ENCODE assay signal across 7 mouse cellular contexts in genomic region chr8:3220502-3220901, GRCm38 (mm10). TPM values are rescaled to one million over a fixed set of nuclear protein-coding genes. Genes with fewer than 3 reads are reported as not detected.
DNase-seq lines count a peak whose midpoint lies in the region; ATAC-seq and TF ChIP-seq lines count a peak whose summit lies in the region.

No protein-coding gene starts in this region.

- peaks cover 16% of the 10 kb centered on the region for H3K4me1 ChIP-seq in hindbrain, embryonic 16.5 days (ENCODE audit: control insufficient read depth, insufficient read depth, low read depth, low read length)
- peaks cover 7 to 39% of the 10 kb centered on the region in 2 experiments for H3K4me1 ChIP-seq in liver, embryonic 14.5 days (replicated peaks; ENCODE audit: control insufficient read depth in 2 of 2, insufficient read depth in 2 of 2, low read length in 1 of 2)
- peaks cover 45% of the 10 kb centered on the region for H3K4me1 ChIP-seq in neural tube, embryonic 13.5 days (replicated peaks)

- peak overlapping the region; percentile 92 for H3K27ac ChIP-seq in hindbrain, embryonic 16.5 days (ENCODE audit: low read depth, low read length)
- H3K27ac ChIP-seq in liver, embryonic 14.5 days, result no peak overlapping the region
- H3K27ac ChIP-seq in neural tube, embryonic 13.5 days (replicated peaks), result peak overlapping the region; percentile 95

- peak overlapping the region; percentile 78 for H3K4me2 ChIP-seq in hindbrain, embryonic 16.5 days (ENCODE audit: low read length)
- H3K4me2 ChIP-seq in liver, embryonic 14.5 days (ENCODE audit: low read depth), result peak overlapping the region; percentile 69
- H3K4me2 ChIP-seq in neural tube, embryonic 13.5 days, result peak overlapping the region; percentile 77

- DNase-seq in right cerebral cortex, postnatal 4 days, result peak; percentile 43
- no peak for DNase-seq in right cerebral cortex, adult 2 months (ENCODE audit: low spot score in 2 of 2)
- peak; percentile 58 for DNase-seq in embryo, embryonic 10.5 days (ENCODE audit: low spot score)
- no peak for DNase-seq in liver, embryonic 14.5 days (ENCODE audit: low read depth in 3 of 3, low spot score in 3 of 3)
- DNase-seq in urinary bladder, adult 18-20 months (ENCODE audit: low spot score in 2 of 2), result no peak

- peak; percentile 83 for ATAC-seq in hindbrain, embryonic 16.5 days
- peak; percentile 29 for ATAC-seq in liver, embryonic 14.5 days (ENCODE audit: insufficient read depth)
- peak; percentile 82 for ATAC-seq in neural tube, embryonic 13.5 days (ENCODE audit: low read depth)

- no peaks in the 10 kb centered on the region for H3K9me3 ChIP-seq in hindbrain, embryonic 16.5 days (ENCODE audit: control insufficient read depth, low read length)
- no peaks in the 10 kb centered on the region for H3K9me3 ChIP-seq in liver, embryonic 14.5 days (ENCODE audit: control insufficient read depth, low read length)
- H3K9me3 ChIP-seq in neural tube, embryonic 13.5 days, result no peaks in the 10 kb centered on the region

- no peak for TF ChIP-seq EP300 in liver, embryonic 14.5 days (IDR thresholded peaks at IDR 0.05; ENCODE audit: low read depth)

- 3% methylated on average over 9 of the region's 9 CpGs for WGBS in hindbrain, embryonic 16.5 days
- WGBS in liver, embryonic 14.5 days (ENCODE audit: insufficient replicate concordance), result 5% methylated on average over 9 of the region's 9 CpGs
- 6% methylated on average over 9 of the region's 9 CpGs for WGBS in neural tube, embryonic 13.5 days

- no peaks in the 10 kb centered on the region for H3K36me3 ChIP-seq in hindbrain, embryonic 16.5 days (ENCODE audit: control insufficient read depth, insufficient read depth, low read length)
- H3K36me3 ChIP-seq in liver, embryonic 14.5 days (replicated peaks; ENCODE audit: control insufficient read depth, insufficient read depth, low read depth), result no peaks in the 10 kb centered on the region
- no peaks in the 10 kb centered on the region for H3K36me3 ChIP-seq in neural tube, embryonic 13.5 days

- peak overlapping the region; percentile 81 for H3K9ac ChIP-seq in hindbrain, embryonic 16.5 days (ENCODE audit: low read depth, low read length)
- peak overlapping the region; percentile 16; the same call in 1 of the 2 replicates for H3K9ac ChIP-seq in liver, embryonic 14.5 days (replicated peaks)
- H3K9ac ChIP-seq in neural tube, embryonic 13.5 days, result peak overlapping the region; percentile 84

- no peak for TF ChIP-seq CTCF in liver, embryonic 14.5 days (IDR thresholded peaks at IDR 0.05; ENCODE audit: low read depth)

- H3K27me3 ChIP-seq in hindbrain, embryonic 16.5 days (replicated peaks; ENCODE audit: control insufficient read depth, insufficient read depth, low read length), result no peaks in the 10 kb centered on the region
- no peaks in the 10 kb centered on the region for H3K27me3 ChIP-seq in liver, embryonic 14.5 days (ENCODE audit: control insufficient read depth, insufficient read depth, low read length)
- H3K27me3 ChIP-seq in neural tube, embryonic 13.5 days, result no peaks in the 10 kb centered on the region

- H3K4me3 ChIP-seq in hindbrain, embryonic 16.5 days (ENCODE audit: low read length), result peak overlapping the region; percentile 60
- peak overlapping the region; percentile 35 to 57 for H3K4me3 ChIP-seq in liver, embryonic 14.5 days (ENCODE audit: insufficient read depth in 1 of 2, low read depth in 2 of 2, low read length in 2 of 2)
- H3K4me3 ChIP-seq in neural tube, embryonic 13.5 days, result peak overlapping the region; percentile 58

RNA-seq across cellular contexts. Expression of gene Insr, which starts 58.9 kb away (rescaled TPM):
- polyA plus RNA-seq in hindbrain, embryonic 16.5 days (2015; fragmentation: Nextera tagmentation; extraction: Ambion mirVana), result 51.2 and 53.4 TPM in 2 replicates
- 3.9 and 4.4 TPM in 2 replicates for polyA plus RNA-seq in liver, embryonic 14.5 days (2012; rRNA removed)
- 9.2 and 12.5 TPM in 2 replicates for polyA plus RNA-seq in liver, embryonic 14.5 days (2014; fragmentation: Nextera tagmentation; extraction: Ambion mirVana)
- 52.0 and 53.5 TPM in 2 replicates for polyA plus RNA-seq in neural tube, embryonic 13.5 days (2015; fragmentation: Nextera tagmentation; extraction: Ambion mirVana)

Comparison
In these comparisons a context has a peak if more than half of its experiments do, and no peak if none do; other contexts are left out.
1. DNase-seq: peak in right cerebral cortex, postnatal 4 days (single experiment) and embryo, embryonic 10.5 days (single experiment); none in right cerebral cortex, adult 2 months (0 of 2), liver, embryonic 14.5 days (0 of 3) and urinary bladder, adult 18-20 months (0 of 2).
2. ATAC-seq: peak in every context shown above with its lines; median percentile 83 in hindbrain, embryonic 16.5 days; 82 in neural tube, embryonic 13.5 days; 29 in liver, embryonic 14.5 days.
3. H3K9ac ChIP-seq: peak in every context shown above with its lines; median percentile 84 in neural tube, embryonic 13.5 days; 81 in hindbrain, embryonic 16.5 days; 16 in liver, embryonic 14.5 days.
4. Peak in every context shown above with its lines, with median percentiles within 50 percentile points of each other: H3K4me2 ChIP-seq and H3K4me3 ChIP-seq.